Mouse (Mus musculus) midbrain, embryonic 15.5 days (tissue): ENCODE results near the gene Lonp1. TPM values are rescaled to one million over a fixed set of nuclear protein-coding genes. Genes with fewer than 3 reads are reported as not detected.
A peak's percentile ranks its signal among the peaks of the same experiment; 100 is the strongest.

Source experiments
- ATAC-seq: fragments of 200-750 bp; cut with Nextera tagmentation; replicated peaks from 2 replicates; pipeline ENCODE4 v1.8.0; 2017; ENCODE audit warnings: moderate TSS enrichment
- H3K27ac ChIP-seq: fragments of 300-500 bp; sonication (generic); 2 replicates; pipeline ENCODE4 v1.5.1; 2015; ENCODE audit warnings: mild to moderate bottlenecking, inconsistent platforms
- H3K27me3 ChIP-seq: fragments of 300-500 bp; sonication (generic); replicated peaks from 2 replicates; pipeline ENCODE4 v1.6.1; 2015; ENCODE audit warnings: inconsistent platforms
- H3K36me3 ChIP-seq: fragments of 300-500 bp; sonication (generic); replicated peaks from 2 replicates; pipeline ENCODE4 v1.6.1; 2015; ENCODE audit warnings: inconsistent platforms
- H3K4me1 ChIP-seq: fragments of 300-500 bp; sonication (generic); 2 replicates; pipeline ENCODE4 v1.6.1; 2015; ENCODE audit warnings: inconsistent platforms
- H3K4me2 ChIP-seq: fragments of 300-500 bp; sonication (generic); 2 replicates; pipeline ENCODE4 v1.6.1; 2015; ENCODE audit warnings: inconsistent platforms, mild to moderate bottlenecking, moderate library complexity
- H3K4me3 ChIP-seq: fragments of 300-500 bp; sonication (generic); 2 replicates; pipeline ENCODE4 v1.5.1; 2015; ENCODE audit warnings: mild to moderate bottlenecking, inconsistent platforms
- H3K9ac ChIP-seq: fragments of 300-500 bp; sonication (generic); 2 replicates; pipeline ENCODE4 v1.6.1; 2015; ENCODE audit warnings: mild to moderate bottlenecking, inconsistent platforms
- H3K9me3 ChIP-seq: fragments of 300-500 bp; sonication (generic); 2 replicates; pipeline ENCODE4 v1.6.1; 2016; ENCODE audit warnings: inconsistent platforms
- WGBS: fragments of 180-500 bp; shearing (Covaris S2); methylation state at CpG from one replicate; pipeline ENCODE4 v1.1.7; 2015; ENCODE audit warnings: mixed read lengths; 5-methylcytosine and 5-hydroxymethylcytosine counted together
- polyA plus RNA-seq: library from polyadenylated mRNA; unstranded; fragments of >200 nt; fragmentation: Nextera tagmentation; extraction: Ambion mirVana; gene quantifications from 2 replicates; pipeline ENCODE4 v1.2.1, GENCODE M21; 2015

The Lonp1 gene
- polyA plus RNA-seq, 1 experiment from 2014 or later, result 48.9 TPM

DNA sequence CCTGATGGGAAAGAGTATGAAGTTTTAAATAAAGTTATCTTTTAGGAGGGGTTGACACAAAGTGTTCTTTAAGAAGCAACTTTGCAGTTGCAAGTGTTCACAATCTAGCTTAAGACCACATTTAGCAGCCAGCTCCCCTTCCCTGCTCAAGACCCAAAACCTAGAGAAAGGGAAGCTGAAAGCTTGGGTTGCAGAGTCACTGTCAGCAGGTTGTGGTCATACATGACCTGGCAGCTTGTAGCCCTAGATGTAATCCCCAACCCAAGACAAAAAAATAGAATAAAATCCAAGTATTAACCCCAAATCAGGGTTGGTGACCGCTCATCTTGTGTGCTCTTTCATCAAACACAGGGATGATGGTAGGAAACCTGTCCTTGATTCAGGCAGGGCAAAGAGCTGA is 43.6 kb downstream of the Lonp1 start:
- H3K4me1 ChIP-seq, result peaks cover 57% of the 10 kb centered on the region
- H3K9me3 ChIP-seq, result no peaks in the 10 kb centered on the region
- H3K9ac ChIP-seq, result peak overlapping the region; percentile 89; the same call in 1 of the 2 replicates
- peaks cover 39% of the 10 kb centered on the region for H3K36me3 ChIP-seq
- 0 out of 2 replicates have a peak overlapping the region, but pooled peaks have one; percentile 98 for H3K27ac ChIP-seq
- H3K4me2 ChIP-seq, result peak overlapping the region; percentile 91
- no peak for ATAC-seq
- WGBS, result 71% methylated on average over 1 of the region's 1 CpGs
- no peaks in the 10 kb centered on the region for H3K27me3 ChIP-seq
- H3K4me3 ChIP-seq, result peak overlapping the region; percentile 87

DNA sequence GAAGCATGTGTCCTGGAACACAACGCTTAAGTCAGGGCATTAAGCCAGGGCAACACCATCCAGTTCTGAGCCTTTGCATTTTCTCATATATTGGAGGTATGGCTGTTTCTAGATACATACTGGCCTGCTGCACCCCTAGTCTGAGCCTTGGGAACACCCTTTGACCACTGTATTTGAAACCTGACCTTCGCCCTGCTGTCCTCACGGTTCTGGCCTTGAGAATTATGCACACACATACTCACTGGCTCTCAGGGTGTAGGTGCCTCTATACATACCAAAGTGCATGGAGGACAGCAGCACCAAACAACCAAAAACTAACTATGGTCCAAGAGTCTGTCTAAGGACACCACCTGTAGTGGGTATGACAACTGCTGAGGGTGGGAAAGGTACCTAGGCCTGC is 53.7 kb downstream of the Lonp1 start:
- no peaks in the 10 kb centered on the region for H3K27me3 ChIP-seq
- no peak overlapping the region for H3K27ac ChIP-seq
- H3K4me1 ChIP-seq, result no peaks in the 10 kb centered on the region
- ATAC-seq, result no peak
- H3K36me3 ChIP-seq, result peaks cover 66% of the 10 kb centered on the region
- H3K4me2 ChIP-seq, result no peak overlapping the region
- H3K4me3 ChIP-seq, result no peak overlapping the region
- WGBS, result 95% methylated on average over 3 of the region's 3 CpGs
- H3K9ac ChIP-seq, result no peak overlapping the region
- H3K9me3 ChIP-seq, result no peaks in the 10 kb centered on the region

DNA sequence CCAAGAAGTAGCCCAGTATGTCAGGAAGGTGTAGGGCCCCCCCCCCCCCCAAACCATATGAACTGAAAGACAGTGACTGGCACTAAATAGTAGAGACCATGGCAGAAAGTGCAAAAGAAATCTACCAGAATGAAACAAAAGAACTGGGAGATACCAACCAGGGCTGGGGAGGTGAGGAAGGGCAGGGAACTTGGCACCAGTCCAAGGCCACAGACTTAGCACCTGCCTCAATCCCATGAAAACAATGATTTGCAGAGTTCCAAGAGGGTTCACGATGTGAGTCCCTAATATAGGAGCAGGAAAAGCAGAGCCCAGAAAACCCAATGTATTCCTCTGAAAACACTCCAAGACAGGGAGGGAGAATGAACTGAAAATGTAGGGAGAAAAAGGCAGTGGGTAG is 54.5 kb downstream of the Lonp1 start:
- no peak for ATAC-seq
- no peak overlapping the region for H3K4me3 ChIP-seq
- H3K4me1 ChIP-seq, result no peaks in the 10 kb centered on the region
- 48% methylated on average over 1 of the region's 1 CpGs for WGBS
- H3K9ac ChIP-seq, result no peak overlapping the region
- H3K9me3 ChIP-seq, result no peaks in the 10 kb centered on the region
- H3K36me3 ChIP-seq, result peaks cover 68% of the 10 kb centered on the region
- no peak overlapping the region for H3K4me2 ChIP-seq
- H3K27me3 ChIP-seq, result no peaks in the 10 kb centered on the region
- no peak overlapping the region for H3K27ac ChIP-seq

DNA sequence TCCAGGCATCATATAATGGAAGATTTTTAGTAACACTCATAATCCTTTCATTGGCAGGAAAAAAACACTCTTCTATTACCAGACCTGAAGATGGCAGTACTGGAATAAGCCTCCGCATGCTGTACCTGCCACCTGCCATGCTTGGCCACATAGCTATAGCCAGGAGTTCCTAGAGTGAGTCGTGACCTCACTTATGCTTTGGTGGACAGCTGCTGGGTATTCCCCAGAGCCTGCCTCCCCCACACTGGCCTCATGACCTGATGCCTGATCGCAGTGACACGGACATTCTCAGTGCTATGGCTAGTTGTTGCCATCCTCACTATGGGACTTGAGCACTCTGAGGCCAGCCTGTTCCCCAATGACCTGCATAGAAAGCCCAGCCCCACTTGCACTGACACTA is 56.4 kb downstream of the Lonp1 start:
- H3K4me3 ChIP-seq, result no peak overlapping the region
- no peaks in the 10 kb centered on the region for H3K9me3 ChIP-seq
- ATAC-seq, result no peak
- 92% methylated on average over 4 of the region's 4 CpGs for WGBS
- no peaks in the 10 kb centered on the region for H3K4me1 ChIP-seq
- H3K9ac ChIP-seq, result no peak overlapping the region
- no peaks in the 10 kb centered on the region for H3K27me3 ChIP-seq
- H3K36me3 ChIP-seq, result peaks cover 75% of the 10 kb centered on the region
- H3K4me2 ChIP-seq, result no peak overlapping the region
- no peak overlapping the region for H3K27ac ChIP-seq

DNA sequence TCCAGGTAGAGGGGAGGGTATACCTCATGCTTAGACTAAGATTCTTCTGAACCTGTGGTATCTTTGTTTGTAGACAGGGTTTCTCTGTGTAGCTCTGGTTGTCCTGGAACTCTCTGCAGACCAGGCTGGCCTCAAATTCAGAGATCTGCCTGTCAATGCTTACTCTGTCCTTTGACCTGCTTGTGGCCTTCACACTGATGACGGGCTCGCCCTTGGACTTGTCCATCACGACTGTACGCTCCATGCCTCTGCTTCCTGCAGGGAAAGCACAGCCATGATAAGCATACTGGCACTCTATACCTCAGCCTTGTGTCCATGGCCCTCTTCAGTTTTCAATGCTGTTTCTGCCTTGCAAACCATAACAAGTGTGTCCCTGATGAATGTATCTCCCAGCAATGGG is 59.3 kb downstream of the Lonp1 start:
- Histone ChIP-seq H3K4me3 (no peak overlapping the region), H3K27ac (no peak overlapping the region), H3K9me3 (no peaks in the 10 kb centered on the region), H3K4me2 (no peak overlapping the region), H3K4me1 (no peaks in the 10 kb centered on the region), H3K9ac (no peak overlapping the region), H3K27me3 (no peaks in the 10 kb centered on the region), H3K36me3 (peaks cover 91% of the 10 kb centered on the region)
- 97% methylated on average over 4 of the region's 4 CpGs for WGBS
- no peak for ATAC-seq

DNA sequence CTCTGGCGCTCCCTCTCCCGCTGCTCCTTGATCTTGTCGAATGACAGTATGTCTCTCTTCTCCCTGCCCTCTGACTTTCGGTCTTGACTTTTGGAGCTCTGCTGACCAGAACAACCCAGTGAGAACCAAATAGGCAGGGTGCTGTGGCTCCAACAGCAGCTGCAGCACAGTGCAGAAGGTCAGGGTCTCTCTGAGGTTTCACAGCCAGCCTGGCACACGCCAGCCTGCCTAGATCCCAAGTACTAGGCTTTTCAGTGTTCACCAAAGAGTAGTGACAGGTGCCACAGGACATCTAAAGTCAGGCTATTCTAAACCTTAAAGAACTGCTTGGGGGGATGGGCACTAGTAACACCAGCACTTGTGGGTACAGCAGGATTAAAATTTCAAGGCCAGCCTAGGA is 59.8 kb downstream of the Lonp1 start:
- Histone ChIP-seq H3K4me3 (no peak overlapping the region), H3K4me1 (no peaks in the 10 kb centered on the region), H3K9me3 (no peaks in the 10 kb centered on the region), H3K9ac (no peak overlapping the region), H3K27ac (no peak overlapping the region), H3K27me3 (no peaks in the 10 kb centered on the region), H3K4me2 (no peak overlapping the region), H3K36me3 (peaks cover 93% of the 10 kb centered on the region)
- no peak for ATAC-seq
- WGBS, result 87% methylated on average over 5 of the region's 5 CpGs

DNA sequence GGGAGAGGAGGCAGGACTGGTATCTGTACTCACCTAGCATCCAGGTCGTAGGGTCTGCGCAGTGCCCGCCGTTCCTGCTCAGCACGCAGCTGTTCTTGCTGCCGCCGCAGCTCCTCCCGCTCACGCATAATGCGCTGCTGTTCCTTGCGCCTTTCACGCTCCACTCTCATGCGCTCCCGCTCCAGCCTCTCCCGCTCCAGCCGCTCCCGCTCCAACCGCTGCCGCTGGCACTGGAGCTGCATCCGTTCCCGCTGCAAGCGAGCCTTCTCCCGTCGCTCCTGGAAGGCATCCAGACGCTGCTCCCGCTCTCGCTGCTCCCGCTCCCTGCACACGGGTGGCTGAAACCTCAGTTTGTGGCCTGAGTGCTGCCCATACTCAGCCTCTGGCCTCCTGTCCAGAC is 60.4 kb downstream of the Lonp1 start:
- WGBS, result 95% methylated on average over 29 of the region's 29 CpGs
- H3K36me3 ChIP-seq, result peaks cover 93% of the 10 kb centered on the region
- ATAC-seq, result no peak
- no peak overlapping the region for H3K4me3 ChIP-seq
- H3K9me3 ChIP-seq, result no peaks in the 10 kb centered on the region
- H3K4me2 ChIP-seq, result no peak overlapping the region
- no peaks in the 10 kb centered on the region for H3K4me1 ChIP-seq
- H3K9ac ChIP-seq, result no peak overlapping the region
- H3K27ac ChIP-seq, result no peak overlapping the region
- no peaks in the 10 kb centered on the region for H3K27me3 ChIP-seq

Other genes with a start within 250 kb of the Lonp1 start
- 339 and 349 TPM in 2 replicates for gene Ptprs, start 150.4 kb downstream of the Lonp1 start, polyA plus RNA-seq
- not detected in 2 replicates for gene Znrf4, start 114.5 kb downstream of the Lonp1 start, polyA plus RNA-seq
- gene Gm20219, start 72.5 kb downstream of the Lonp1 start, polyA plus RNA-seq, result 1.4 and 2.0 TPM in 2 replicates
- 78.4 and 86.1 TPM in 2 replicates for gene Safb2, start 42.3 kb downstream of the Lonp1 start, polyA plus RNA-seq
- 120 and 129 TPM in 2 replicates for gene Safb, start 42.1 kb downstream of the Lonp1 start, polyA plus RNA-seq
- 169 and 175 TPM in 2 replicates for gene 2410015M20Rik, start 17.1 kb downstream of the Lonp1 start, polyA plus RNA-seq
- gene Rpl36, start 13.5 kb downstream of the Lonp1 start, polyA plus RNA-seq, result 917 and 926 TPM in 2 replicates
- gene Catsperd, start 1.3 kb upstream of the Lonp1 start, polyA plus RNA-seq, result 2.3 and 2.5 TPM in 2 replicates
- 109 and 116 TPM in 2 replicates for gene Ranbp3, start 46.4 kb upstream of the Lonp1 start, polyA plus RNA-seq
- gene Ndufa11, start 90.9 kb upstream of the Lonp1 start, polyA plus RNA-seq, result 516 and 531 TPM in 2 replicates
- gene Vmac, start 91.1 kb upstream of the Lonp1 start, polyA plus RNA-seq, result 15.5 and 18.2 TPM in 2 replicates
- gene Nrtn, start 130.6 kb upstream of the Lonp1 start, polyA plus RNA-seq, result 4.1 and 4.6 TPM in 2 replicates
- 100.0 and 104 TPM in 2 replicates for gene Dus3l, start 137.9 kb upstream of the Lonp1 start, polyA plus RNA-seq
- gene Prr22, start 143.4 kb upstream of the Lonp1 start, polyA plus RNA-seq, result 1.4 TPM in 2 replicates
- 5.4 and 6.0 TPM in 2 replicates for gene Rfx2, start 204.1 kb upstream of the Lonp1 start, polyA plus RNA-seq
- not detected in 2 replicates for gene Acsbg2, start 247.6 kb upstream of the Lonp1 start, polyA plus RNA-seq
- 0.37 and 0.49 TPM in 2 replicates for gene 1700061G19Rik, start 248.6 kb upstream of the Lonp1 start, polyA plus RNA-seq